Mouse (Mus musculus): ENCODE measurements at regions not wholly inside any gene's neighbourhood (a gene's known extent, or its start where the extent isn't known, plus 50 kb on each side); places are given as distances from the start of the nearest gene placed in this dataset.

DNA sequence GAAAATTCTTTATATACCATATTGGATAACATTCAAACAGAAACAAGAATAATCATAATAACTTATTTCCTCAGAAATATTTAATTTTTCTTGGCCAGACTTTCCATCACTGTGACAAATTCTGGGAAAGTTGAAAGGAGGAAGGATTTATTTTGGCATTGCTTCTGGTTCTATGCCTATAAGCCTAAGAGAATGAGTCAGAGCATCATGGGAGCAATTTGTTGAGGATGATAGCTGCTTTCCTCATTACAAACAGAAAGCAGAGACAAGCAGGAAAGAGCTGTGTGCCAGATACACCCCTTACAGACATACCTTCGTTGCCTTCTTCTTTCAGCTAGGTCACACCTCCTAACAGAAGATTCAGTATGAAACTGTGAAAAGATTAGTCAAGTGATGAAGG, 115.3 kb downstream of the Rgs21 start:
- DNase-seq: no peak

GRCm38 (mm10) chr1:144451731-144452130, 115.7 kb downstream of the Rgs21 start:
- DNase-seq: no peak

DNA sequence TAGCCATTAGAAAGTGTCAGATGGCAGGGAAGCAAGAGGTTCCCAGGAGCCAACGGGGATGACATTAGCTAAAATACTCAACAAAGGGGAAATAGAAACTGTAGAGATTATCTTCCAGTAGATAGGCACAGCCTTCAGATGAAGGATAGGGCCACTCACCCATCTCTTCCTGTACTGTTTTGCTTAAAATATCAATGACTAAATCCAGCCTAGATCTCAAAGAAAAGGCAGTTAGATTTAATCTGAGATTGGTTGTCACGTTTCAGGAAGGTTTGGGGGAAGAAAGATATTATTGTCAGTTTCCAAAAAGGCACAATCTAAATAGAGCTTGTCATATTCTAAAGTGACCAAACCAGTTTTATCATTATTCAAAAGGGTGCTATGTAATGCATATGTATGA, 130.8 kb downstream of the Rgs21 start:
- no peak for DNase-seq

- no peak for DNase-seq
These were observed 134.7 kb downstream of the Rgs21 start for GRCm38 (mm10) chr1:144432816-144433215.

DNA sequence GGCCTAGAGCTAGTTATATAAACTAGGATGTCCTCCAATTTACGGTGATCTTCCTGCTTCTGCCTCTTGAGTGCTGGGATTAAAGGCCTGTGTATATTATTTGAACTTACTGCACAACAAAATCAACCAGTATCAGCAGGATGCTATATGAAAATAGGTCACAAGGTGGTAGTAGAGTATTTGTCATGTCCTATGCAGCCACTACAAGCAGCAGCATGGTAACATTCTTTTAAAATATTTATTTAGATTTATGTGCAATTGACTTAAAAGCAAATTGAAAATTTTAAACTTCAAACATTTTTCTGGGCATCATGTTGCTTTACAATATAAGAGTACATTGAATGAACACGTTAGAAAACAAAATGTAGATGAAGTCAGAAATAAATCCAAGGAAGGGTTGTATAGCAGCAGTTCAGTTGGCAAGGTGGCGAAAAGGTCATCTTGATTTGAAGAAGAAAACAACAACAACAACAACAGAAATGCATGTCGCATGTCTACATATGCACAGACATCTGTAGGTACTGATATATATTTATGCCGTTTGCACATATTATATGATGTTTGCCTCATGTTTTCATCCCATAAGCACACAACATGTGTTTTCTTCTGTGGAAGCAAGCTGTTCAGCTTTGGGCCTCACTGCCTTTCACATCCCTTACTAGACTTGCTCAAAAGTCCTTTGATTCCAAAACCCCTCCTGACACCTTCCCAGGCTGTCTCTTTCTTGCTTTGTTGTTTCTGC, 135.8 kb downstream of the Rgs21 start:
- DNase-seq: no peak

DNA sequence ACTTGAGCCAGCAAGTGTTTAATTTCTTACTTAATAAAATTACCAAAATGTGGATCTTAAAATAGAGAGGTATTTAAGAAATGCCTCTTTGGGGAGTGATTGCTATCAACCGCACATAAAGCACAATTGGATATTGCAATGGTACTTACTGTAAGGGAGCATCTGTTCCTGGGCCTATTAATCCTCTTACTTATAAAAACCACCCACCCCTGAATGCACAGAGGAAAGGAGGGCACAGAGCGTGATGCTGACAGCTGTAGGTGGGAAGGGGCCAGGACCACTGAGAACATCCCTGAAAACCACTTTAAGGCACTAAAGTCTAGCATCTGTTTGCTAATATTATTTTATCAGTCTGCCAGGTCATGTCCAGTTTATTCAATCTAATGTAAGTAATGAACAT, 146.1 kb downstream of the Rgs21 start:
- no peak for DNase-seq

DNA sequence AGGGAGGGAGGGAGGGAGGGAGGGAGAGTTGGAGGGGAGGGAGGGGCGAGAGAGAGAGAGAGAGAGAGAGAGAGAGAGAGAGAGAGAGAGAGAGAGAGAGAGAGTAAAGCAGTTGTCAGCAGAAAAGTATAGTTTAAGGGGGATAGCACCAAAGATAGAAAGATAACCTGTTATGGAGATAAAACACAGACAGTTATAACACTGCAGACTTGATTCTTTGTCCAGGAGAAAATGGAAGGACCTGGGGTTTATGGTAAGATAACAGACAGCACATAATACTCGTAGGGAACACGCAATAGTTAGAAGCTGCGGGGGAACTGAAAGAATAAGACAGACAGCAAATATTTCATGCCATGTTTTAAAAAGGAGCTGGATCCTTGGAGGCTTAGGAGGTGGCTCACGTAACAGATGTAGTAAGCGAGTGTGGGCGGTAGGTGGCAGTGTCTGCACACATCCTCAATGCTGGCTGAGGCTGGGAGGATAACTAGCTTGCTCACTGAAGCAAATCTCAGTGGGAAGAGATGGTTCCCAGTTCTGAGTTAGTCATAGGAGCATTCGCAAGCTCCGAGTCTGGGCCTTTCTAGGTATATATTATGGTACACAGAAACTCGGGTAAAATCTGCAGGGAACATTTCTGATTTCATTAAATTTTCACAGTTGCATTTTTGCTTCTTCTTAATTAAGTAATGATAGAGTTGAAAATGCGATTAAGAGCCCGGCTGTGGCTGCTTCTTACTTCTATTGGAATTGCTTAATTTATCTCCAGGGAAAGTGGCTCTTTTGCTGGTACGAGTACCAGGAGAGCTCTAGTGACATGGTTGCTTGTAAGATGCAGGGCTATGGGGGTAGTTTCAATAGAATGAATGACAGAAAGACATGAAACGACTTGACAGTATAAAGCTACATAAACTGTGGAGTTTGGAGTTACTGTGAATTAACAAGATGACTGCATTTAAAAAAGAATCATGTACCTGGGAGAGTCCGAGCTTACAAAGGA, 157.6 kb upstream of the Rgs1 start:
- peak; percentile 77 for DNase-seq

GRCm38 (mm10) chr1:144405724-144406123, 156.7 kb upstream of the Rgs1 start:
- DNase-seq: no peak

- DNase-seq: no peak
These were observed 156.0 kb upstream of the Rgs1 start for GRCm38 (mm10) chr1:144405031-144405430.

- DNase-seq: no peak
These were observed 131.1 kb upstream of the Rgs1 start for GRCm38 (mm10) chr1:144379991-144380594.

- no peak for DNase-seq
These were observed 125.1 kb upstream of the Rgs1 start for GRCm38 (mm10) chr1:144374121-144374520.

DNA sequence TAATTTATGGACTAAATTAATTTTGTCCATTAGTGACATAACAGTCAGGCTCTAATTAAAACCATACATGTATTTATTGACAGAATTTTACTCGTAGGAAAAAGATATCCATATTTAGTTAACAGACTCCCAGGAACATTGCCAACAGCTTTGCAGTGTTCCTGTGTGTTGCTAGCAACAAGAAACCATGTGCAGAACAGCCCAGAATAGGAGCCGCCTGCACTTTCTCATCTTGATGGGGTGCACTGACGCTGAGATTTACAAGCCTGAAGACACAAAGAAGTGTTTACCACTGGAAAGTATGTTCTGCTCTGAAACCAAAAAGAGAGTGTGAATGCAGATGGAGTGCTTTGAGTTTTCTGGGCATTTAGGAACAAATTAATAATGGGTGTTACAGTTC, 118.5 kb upstream of the Rgs1 start:
- peak; percentile 4 for DNase-seq

DNA sequence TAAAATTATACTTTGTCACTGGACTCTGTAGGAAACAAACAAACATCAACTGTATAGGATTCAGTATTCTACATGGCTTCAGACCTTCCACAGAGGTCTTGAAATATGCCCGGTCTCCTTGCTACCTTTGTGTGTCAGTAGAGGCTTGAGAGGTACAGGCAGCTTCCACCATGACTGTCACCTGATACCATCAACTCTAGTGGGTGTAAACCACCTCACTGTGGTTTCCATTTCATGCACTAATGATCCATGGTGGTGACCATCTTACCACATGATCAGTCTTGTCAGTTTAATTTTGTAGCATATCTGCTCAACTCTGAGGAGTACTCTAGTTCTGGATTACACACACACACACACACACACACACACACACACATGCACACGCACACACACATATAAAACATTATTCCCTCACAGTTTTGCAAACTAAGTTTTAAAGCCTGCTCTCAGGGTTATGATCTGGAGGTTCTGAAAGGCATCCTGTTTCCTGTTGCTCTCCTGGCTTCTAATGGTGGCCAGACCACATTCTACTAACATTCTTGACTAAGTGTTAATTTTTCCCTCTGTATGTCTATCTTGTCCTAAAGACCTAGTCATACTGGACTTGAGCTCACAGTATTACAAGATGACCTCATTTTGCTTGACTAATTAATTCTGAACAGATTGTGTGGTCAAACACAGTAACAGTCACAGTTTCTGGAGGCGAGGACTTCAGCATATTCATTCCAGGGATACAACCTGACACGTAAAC, 106.7 kb upstream of the Rgs1 start:
- no peak for DNase-seq

- DNase-seq: no peak
These were observed 106.0 kb upstream of the Rgs1 start for GRCm38 (mm10) chr1:144355041-144355440.

- no peak for DNase-seq
These were observed 104.3 kb upstream of the Rgs1 start for GRCm38 (mm10) chr1:144353320-144353719.

GRCm38 (mm10) chr1:144343820-144344219, 94.8 kb upstream of the Rgs1 start:
- no peak for DNase-seq

- peak; percentile 15 for DNase-seq
These were observed 94.3 kb upstream of the Rgs1 start for GRCm38 (mm10) chr1:144343299-144343698.

DNA sequence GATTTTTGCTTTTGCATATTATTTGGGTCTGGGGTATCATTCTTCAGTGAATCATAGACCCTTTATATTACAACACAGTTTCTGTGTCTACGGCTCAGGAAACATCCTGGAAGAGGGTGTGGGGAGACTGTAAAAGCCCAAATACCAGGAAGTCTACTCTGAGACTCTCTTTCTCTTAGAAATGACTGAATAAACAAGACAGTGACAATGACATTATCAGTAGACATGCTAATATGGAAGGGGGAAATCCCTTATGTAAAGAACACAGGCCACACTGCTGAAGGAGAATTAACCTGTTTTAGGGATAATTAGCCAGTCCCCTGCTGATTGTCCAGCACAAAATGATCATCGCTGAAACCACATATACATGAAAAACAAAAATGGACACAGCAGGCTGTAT, 88.5 kb upstream of the Rgs1 start:
- DNase-seq: no peak

DNA sequence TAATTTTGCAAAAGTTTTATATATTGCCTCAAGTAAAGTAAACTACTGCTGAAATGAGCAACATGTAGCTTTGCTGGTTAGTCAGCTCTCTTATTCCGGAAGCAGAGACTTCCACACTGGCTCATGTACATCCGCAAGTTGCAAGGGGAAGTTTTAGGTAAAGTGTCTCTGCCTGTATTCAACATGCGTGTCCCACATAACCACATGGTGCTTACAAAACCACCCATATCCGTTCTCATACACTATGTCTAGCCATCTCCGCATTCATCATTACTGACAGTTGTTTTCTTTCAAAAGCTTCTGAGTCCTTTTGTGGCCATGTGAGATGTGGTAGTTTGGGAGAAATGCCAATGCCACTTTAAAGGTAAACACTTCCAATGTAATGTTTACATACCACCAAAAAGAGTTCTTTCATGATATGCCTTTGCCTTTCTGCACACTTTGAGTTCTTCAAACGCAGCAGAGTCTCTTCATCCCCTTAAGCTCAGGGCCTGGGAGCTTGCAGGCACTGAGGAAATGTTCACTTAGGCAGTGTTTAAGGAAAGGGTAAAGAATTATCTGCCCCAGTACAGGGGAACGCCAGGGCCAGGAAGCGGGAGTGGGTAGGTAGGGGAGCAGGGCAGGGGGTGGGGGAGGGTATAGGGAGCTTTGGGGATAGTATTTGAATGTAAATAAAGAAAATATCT, 81.5 kb upstream of the Rgs1 start:
- DNase-seq: peak; percentile 5

GRCm38 (mm10) chr1:144319406-144319805, 70.4 kb upstream of the Rgs1 start:
- no peak for DNase-seq

- no peak for DNase-seq
These were observed 69.2 kb upstream of the Rgs1 start for GRCm38 (mm10) chr1:144318289-144318688.

DNA sequence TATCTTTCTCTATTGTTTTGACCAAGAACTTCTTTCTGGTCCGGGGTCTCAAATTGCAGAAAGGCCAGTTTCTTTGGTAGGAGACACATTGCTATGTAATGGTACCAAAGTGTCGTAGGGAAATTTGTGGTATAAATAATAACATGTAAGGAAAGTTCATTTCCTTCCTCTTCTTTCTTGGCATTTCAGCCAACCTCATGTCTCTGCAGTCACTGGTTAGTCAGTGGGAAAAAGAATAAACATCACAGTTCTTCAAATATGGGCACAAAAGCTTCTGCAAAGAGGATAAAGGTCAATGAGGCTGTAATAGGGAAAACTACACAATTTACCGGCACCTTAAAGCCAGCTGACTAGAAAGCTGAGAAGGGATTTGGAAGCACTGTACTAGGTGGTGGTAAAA, 68.5 kb upstream of the Rgs1 start:
- no peak for DNase-seq

All from lung, postnatal 14 days (tissue).